Mouse (Mus musculus) heart, adult 2 months (tissue): Measurements from ENCODE around the gene Arl4c.
A peak's percentile ranks its signal among the peaks of the same experiment; 100 is the strongest.

Source experiments
- CTCF ChIP-seq: fragments of 200-600 bp; IDR thresholded peaks from 2 replicates; pipeline ENCODE4 v1.8.1; 2022; ENCODE audit warnings: antibody characterized with exemption, mild to moderate bottlenecking, moderate library complexity
- EP300 ChIP-seq: fragments of 200-500 bp; IDR thresholded peaks from 2 replicates; pipeline ENCODE4 v1.6.1; 2011; ENCODE audit warnings: low read depth, low read length, control low read depth; ENCODE audit not compliant: insufficient read depth
- POLR2A ChIP-seq: fragments of 200-500 bp; IDR thresholded peaks from 2 replicates; pipeline ENCODE4 v1.6.1; 2011; ENCODE audit warnings: mild to moderate bottlenecking, low read depth, low read length, control low read depth; ENCODE audit not compliant: insufficient read depth

GRCm38 (mm10) chr1:88745256-88745655 lies 43.2 kb upstream of the Arl4c start:
- TF ChIP-seq CTCF (peak; percentile 97), POLR2A (no peak), EP300 (peak; percentile 96)
